Mouse (Mus musculus): ENCODE data around the gene P3h1.

GRCm38 (mm10) chr4:119192757-119193156 is 40.0 kb upstream of the P3h1 start:
- TF ChIP-seq CTCF (IDR thresholded peaks at IDR 0.05 in 2 of 3, conservative IDR thresholded peaks at IDR 0.05 in 1 of 3; ENCODE audit: control insufficient read depth in 1 of 3, insufficient read depth in 1 of 3, low read depth in 2 of 3, low read length in 3 of 3, poor library complexity in 1 of 3, severe bottlenecking in 1 of 3) (no peak), POLR2A (IDR thresholded peaks at IDR 0.05; ENCODE audit: control insufficient read depth in 1 of 2, insufficient read depth in 1 of 2, low read depth in 1 of 2, low read length in 2 of 2, poor library complexity in 1 of 2) (no peak), RAD21 (IDR thresholded peaks at IDR 0.05; ENCODE audit: low read depth, low read length) (no peak), POLR2AphosphoS2 (IDR thresholded peaks at IDR 0.05; ENCODE audit: low read length) (no peak), GATA1 (IDR thresholded peaks at IDR 0.05; ENCODE audit: low read depth, low read length) (peak; percentile 25; the same call in 1 of the 2 replicates), ETS1 (IDR thresholded peaks at IDR 0.05; ENCODE audit: low read depth, low read length) (peak; percentile 34; the same call in 1 of the 2 replicates), ZNF384 (IDR thresholded peaks at IDR 0.05; ENCODE audit: low read depth, low read length) (no peak), POLR2AphosphoS5 (IDR thresholded peaks at IDR 0.05; ENCODE audit: borderline replicate concordance, low read depth, low read length) (no peak), NRF1 (IDR thresholded peaks at IDR 0.05; ENCODE audit: insufficient read depth, low read depth, low read length, poor library complexity, severe bottlenecking) (no peak)
